Mouse (Mus musculus) small intestine, adult 2 months (tissue): ENCODE measurements around the gene Rnf5. TPM values are rescaled to one million over a fixed set of nuclear protein-coding genes. Genes with fewer than 3 reads are reported as not detected.

Experiments
- H3K27ac ChIP-seq: fragments of 200-500 bp; 2 replicates; pipeline ENCODE4 v1.5.1; 2012; ENCODE audit warnings: low read depth, low read length, control low read depth, inconsistent platforms; ENCODE audit not compliant: insufficient read depth
- H3K27me3 ChIP-seq: fragments of 200-500 bp; 2 replicates; pipeline ENCODE4 v1.6.1; 2012; ENCODE audit warnings: mild to moderate bottlenecking, moderate library complexity, low read length, inconsistent platforms; ENCODE audit not compliant: control insufficient read depth, insufficient read depth
- H3K36me3 ChIP-seq: fragments of 200-500 bp; 2 replicates; pipeline ENCODE4 v1.6.1; 2012; ENCODE audit warnings: mild to moderate bottlenecking, low read length, control low read depth, inconsistent platforms; ENCODE audit not compliant: control insufficient read depth, insufficient read depth
- H3K4me1 ChIP-seq: fragments of 200-500 bp; 2 replicates; pipeline ENCODE4 v1.6.1; 2012; ENCODE audit warnings: low read length, inconsistent platforms, mixed read lengths; ENCODE audit not compliant: control insufficient read depth, insufficient read depth, insufficient read length
- H3K4me3 ChIP-seq: fragments of 200-500 bp; 2 replicates; pipeline ENCODE4 v1.5.1; 2012; ENCODE audit warnings: low read depth, mild to moderate bottlenecking, control low read depth, inconsistent platforms, low read length, moderate library complexity
- CTCF ChIP-seq: fragments of 200-500 bp; IDR thresholded peaks from 2 replicates; pipeline ENCODE4 v1.5.1; 2012; ENCODE audit warnings: low read depth, mild to moderate bottlenecking, control low read depth, inconsistent platforms, low read length, moderate library complexity, mixed read lengths; ENCODE audit not compliant: insufficient replicate concordance, insufficient read length; ENCODE audit errors: extremely low read depth
- POLR2A ChIP-seq: fragments of 200-500 bp; IDR thresholded peaks from 2 replicates; pipeline ENCODE4 v1.6.1; 2012; ENCODE audit warnings: low read depth, mild to moderate bottlenecking, control low read depth, inconsistent platforms, low read length, moderate library complexity
- WGBS: fragments of 180-500 bp; shearing (Covaris S2); methylation state at CpG from one replicate; pipeline ENCODE4 v1.1.7; 2018; 5-methylcytosine and 5-hydroxymethylcytosine counted together
- polyA plus RNA-seq: library from polyadenylated mRNA; depleted of rRNA; stranded (reverse); fragments of >200 nt; gene quantifications from 2 replicates; pipeline ENCODE4 v1.2.3, GENCODE M21; 2012

Gene Rnf5
- polyA plus RNA-seq, 1 experiment = 147 TPM

DNA sequence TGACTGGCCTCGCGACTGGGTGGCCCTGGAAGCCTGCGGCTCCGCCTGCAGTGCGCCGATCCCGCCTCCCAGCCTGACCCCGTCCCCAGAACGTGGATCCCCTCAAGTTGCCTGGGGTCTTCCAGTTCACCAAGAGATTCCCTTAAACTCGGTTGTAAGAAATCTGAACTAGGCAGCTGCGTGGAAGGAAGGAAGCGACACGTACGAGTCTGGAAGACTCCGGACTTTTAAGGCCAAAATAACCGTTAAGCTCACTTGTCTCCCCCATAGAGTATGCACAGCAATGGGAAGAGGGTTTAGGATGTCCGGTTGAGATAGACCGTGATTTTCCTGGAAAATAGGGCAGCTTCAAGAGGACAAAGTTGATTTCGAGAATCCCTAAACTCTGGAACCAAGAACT, 15.7 kb downstream of the Rnf5 start:
- no peaks in the 10 kb centered on the region for H3K36me3 ChIP-seq
- TF ChIP-seq CTCF (no peak), POLR2A (no peak)
- no peaks in the 10 kb centered on the region for H3K27me3 ChIP-seq
- H3K4me3 ChIP-seq = peak overlapping the region; percentile 96
- 2% methylated on average over 19 of the region's 19 CpGs for WGBS
- peaks cover 17% of the 10 kb centered on the region for H3K4me1 ChIP-seq
- H3K27ac ChIP-seq = peak overlapping the region; percentile 74

DNA sequence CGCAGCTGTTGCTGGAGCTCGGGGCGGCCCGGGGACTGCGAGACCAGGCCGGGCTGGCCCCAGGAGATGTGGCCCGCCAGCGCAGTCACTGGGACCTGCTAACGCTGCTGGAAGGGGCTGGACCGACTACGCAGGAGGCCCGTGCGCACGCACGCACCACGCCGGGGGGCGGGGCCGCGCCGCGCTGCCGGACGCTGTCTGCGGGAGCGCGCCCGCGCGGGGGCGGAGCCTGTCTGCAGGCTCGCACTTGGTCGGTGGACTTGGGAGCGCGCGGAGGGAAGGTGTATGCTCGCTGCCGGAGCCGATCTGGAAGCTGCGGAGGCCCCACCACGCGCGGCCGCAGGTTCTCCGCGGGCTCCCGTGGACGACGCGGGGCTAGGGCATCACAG, 16.1 kb downstream of the Rnf5 start:
- Histone ChIP-seq H3K27ac (peak overlapping the region; percentile 80), H3K4me1 (peaks cover 17% of the 10 kb centered on the region), H3K27me3 (no peaks in the 10 kb centered on the region), H3K4me3 (peak overlapping the region; percentile 96), H3K36me3 (no peaks in the 10 kb centered on the region)
- TF ChIP-seq POLR2A (peak; percentile 94; the same call in 1 of the 2 replicates), CTCF (no peak)
- WGBS = under 1% methylated on average over 50 of the region's 50 CpGs

DNA sequence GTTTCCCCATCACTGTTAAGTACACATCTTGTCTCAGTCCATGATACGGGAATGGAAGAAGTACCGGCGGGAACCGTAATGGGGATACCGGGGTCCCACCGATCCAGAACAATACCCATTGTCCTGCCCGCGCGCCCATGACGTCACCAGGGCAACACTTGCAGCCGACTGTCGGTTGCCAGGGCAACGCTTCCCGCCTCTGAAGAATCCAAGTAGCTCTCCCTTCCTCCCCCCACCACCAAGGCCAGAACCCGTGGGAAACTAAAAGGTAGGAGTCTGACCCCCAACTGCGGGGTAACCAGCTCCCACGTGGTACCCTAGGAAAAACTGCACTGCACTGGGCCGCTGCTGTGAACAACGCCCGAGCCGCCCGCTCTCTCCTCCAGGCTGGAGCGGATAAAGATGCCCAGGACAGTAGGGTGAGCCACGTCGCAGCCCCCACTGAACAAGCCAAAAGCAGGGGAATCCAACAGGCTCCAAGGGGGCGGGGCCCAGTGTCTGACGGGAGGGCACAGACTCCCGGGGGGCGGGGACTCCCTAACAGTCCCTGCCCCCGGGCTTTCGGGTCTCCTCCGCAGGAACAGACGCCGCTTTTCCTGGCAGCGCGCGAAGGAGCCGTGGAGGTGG, 16.6 kb downstream of the Rnf5 start:
- H3K4me1 ChIP-seq = peaks cover 17% of the 10 kb centered on the region
- H3K27ac ChIP-seq = peak overlapping the region; percentile 80
- peak overlapping the region; percentile 96 for H3K4me3 ChIP-seq
- WGBS = under 1% methylated on average over 38 of the region's 38 CpGs
- H3K27me3 ChIP-seq = no peaks in the 10 kb centered on the region
- TF ChIP-seq CTCF = no peak
- H3K36me3 ChIP-seq = no peaks in the 10 kb centered on the region

DNA sequence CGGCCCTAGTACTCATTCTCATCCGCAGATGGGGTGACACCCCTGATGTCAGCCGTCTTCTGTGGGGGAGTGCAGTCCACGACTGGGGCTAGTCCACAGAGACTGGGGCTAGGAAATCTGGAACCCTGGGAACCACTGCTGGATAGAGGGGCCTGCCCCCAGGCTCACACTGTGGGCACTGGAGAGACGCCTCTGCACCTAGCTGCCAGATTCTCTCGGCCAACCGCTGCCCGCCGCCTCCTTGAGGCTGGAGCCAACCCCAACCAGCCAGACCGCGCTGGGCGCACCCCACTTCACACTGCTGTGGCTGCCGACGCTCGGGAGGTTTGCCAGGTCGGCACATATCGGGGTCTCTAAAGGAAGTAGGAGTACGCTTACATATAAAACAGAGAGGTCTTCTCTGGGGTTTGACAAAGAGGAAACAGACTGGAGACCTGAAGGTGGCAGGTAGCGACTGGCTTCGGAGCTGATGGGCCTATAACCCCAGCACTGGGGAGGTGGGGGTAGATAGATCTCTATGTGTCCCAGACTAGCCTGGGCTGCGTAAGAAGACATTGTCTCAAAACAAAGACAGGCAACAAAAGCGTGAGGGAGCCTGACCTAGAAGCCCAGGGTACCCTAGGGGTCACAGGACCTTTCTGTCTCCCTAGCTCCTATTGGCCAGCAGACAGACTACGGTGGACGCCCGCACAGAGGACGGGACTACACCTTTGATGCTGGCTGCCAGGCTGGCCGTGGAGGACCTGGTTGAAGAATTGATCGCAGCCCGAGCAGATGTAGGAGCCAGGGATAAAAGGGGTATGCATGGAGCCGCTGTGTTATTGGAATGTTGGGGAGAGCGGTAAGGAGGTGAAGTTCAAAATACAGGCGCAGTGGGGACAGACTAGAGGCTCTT, 17.4 kb downstream of the Rnf5 start:
- Histone ChIP-seq H3K4me1 (peaks cover 11% of the 10 kb centered on the region), H3K4me3 (peak overlapping the region; percentile 96; the same call in 1 of the 2 replicates), H3K27me3 (no peaks in the 10 kb centered on the region), H3K36me3 (no peaks in the 10 kb centered on the region), H3K27ac (no peak overlapping the region)
- WGBS = 57% methylated on average over 32 of the region's 32 CpGs
- TF ChIP-seq CTCF (no peak), POLR2A (no peak)

DNA sequence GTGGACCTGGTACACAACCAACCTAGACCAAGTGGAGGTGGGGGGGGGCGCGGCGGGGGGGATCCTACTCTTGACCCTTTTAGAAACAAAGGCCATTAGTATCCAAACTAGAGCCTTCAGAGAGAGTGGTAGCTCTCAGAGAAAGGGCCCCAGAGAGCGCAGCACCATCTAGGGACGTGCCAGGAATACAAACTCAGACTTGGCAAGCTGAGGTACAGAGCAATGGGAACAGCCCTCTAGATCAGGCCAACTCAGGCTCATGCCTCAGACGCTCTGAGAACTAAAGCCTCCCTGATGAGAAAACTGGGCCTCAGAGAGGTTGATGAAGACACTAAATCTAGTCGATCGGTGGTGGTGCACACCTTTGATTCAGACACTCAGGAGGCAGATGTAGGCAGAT, 18.4 kb downstream of the Rnf5 start:
- TF ChIP-seq CTCF (no peak), POLR2A (no peak)
- 94% methylated on average over 8 of the region's 8 CpGs for WGBS

DNA sequence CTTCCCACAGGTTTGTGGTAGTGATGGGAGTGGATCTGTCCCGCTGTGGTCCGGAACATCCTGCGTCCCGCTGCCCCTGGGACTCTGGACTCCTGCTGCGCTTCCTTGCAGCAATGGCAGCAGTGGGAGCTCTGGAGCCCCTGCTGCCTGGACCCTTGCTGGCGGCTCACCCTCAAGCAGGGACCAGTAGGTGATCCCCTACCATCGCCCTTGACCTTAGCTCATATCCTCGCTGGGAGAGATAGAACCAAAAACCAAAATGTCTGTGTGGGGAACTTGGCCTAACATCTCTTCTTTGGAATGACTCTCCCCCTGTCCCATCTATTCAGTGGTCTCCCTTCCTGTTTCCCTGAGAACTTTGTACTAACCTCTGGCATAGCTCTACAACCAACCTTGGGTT, 19.7 kb downstream of the Rnf5 start:
- Histone ChIP-seq H3K27me3 (no peaks in the 10 kb centered on the region), H3K4me3 (no peak overlapping the region), H3K36me3 (no peaks in the 10 kb centered on the region), H3K4me1 (peaks cover 7% of the 10 kb centered on the region), H3K27ac (no peak overlapping the region)
- 93% methylated on average over 8 of the region's 8 CpGs for WGBS
- TF ChIP-seq POLR2A = no peak
- TF ChIP-seq CTCF = no peak

More for the DNA sequence above, 18.4 kb downstream of the Rnf5 start:
- Histone ChIP-seq H3K27me3 (no peaks in the 10 kb centered on the region), H3K27ac (no peak overlapping the region), H3K4me1 (peaks cover 9% of the 10 kb centered on the region), H3K4me3 (no peak overlapping the region), H3K36me3 (no peaks in the 10 kb centered on the region)

DNA sequence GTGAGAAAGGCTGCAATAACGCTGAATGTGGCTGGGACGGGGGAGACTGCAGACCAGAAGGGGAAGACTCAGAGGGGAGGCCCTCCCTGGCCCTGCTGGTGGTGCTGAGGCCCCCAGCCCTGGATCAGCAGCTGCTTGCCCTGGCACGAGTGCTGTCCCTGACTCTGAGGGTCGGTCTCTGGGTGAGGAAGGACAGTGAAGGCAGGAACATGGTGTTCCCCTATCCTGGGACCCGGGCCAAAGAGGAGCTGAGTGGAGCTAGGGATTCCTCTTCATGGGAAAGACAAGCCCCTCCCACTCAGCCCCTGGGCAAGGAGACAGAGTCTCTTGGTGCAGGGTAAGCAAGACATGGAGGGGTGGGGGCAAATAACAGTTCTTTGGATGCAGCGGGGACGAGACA, 20.1 kb downstream of the Rnf5 start:
- H3K4me3 ChIP-seq = no peak overlapping the region
- no peak overlapping the region for H3K27ac ChIP-seq
- H3K36me3 ChIP-seq = no peaks in the 10 kb centered on the region
- 76% methylated on average over 7 of the region's 7 CpGs for WGBS
- H3K4me1 ChIP-seq = peaks cover 7% of the 10 kb centered on the region
- TF ChIP-seq POLR2A (no peak), CTCF (no peak)
- no peaks in the 10 kb centered on the region for H3K27me3 ChIP-seq
